Mouse (Mus musculus) erythroblast, embryonic 14.5 days (primary cell): ENCODE measurements around the gene Rps27l.

Experiments used
- GATA1 ChIP-seq: IDR thresholded peaks from 2 replicates; pipeline ENCODE4 v1.6.1; 2012; ENCODE audit warnings: low read length, inconsistent platforms, mixed read lengths
- TAL1 ChIP-seq: IDR thresholded peaks from 3 replicates; pipeline ENCODE4 v1.6.1; 2012; ENCODE audit warnings: low read length, inconsistent platforms, mixed read lengths

GRCm38 (mm10) chr9:66991750-66992410 lies 46.0 kb downstream of the Rps27l start:
- no peak for TF ChIP-seq GATA1
- TF ChIP-seq TAL1, result no peak
